Mouse (Mus musculus) thymus, postnatal 10 days (tissue): ENCODE results near the gene Hnf4a.
"Not testable (repeated sequence)": the region's sequence is repeated elsewhere in the genome, so short reads cannot be mapped to it uniquely, and the experiment has no call there.

Experiments used
- DNase-seq, 2 experiments: peaks; one replicate each; pipeline ENCODE4 v3.0.0; 2021; ENCODE audit warnings: low spot score in 2 of 2

The Hnf4a gene

GRCm38 (mm10) chr2:163506300-163507004 is at the start of gene Hnf4a:
Gene Hnf4a, plus strand, starts transcription at chr2:163506808.
- no peak for DNase-seq

DNA sequence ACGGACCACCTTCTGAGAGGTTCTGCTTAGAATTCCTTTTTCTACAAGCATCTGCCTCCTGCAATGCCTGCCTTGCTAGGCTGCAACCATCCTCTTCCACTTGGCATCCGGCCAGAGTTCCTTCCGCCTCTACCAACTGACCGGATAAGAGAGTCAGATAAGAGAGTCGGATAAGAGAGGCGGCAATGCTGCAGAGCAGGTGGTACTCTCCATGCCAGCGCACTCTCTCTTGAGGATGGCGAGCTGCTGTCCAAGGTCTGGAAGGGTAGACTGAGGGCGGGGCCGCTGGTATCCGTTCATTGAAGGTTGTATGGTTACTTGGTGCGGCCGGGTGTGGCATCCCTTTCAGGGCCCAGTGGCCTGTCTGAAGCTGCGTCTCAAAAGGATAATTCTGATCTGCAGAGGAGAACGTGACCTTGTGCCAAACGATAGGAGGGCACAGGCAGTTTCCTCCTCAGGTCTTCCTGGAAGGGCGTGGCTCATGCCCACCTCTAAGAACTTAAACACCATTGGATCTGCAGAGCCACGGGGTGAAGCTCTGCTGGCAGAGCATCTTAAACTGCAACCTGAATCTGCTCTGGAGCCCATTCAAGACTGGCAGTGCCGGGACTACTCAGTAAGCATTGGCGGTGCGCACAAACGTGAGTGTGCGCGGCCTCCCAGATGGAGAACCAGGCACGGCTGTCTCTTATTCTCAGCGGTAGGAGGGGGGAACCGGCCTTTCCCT is 47.9 kb upstream of the Hnf4a start:
- DNase-seq, result no peak

DNA sequence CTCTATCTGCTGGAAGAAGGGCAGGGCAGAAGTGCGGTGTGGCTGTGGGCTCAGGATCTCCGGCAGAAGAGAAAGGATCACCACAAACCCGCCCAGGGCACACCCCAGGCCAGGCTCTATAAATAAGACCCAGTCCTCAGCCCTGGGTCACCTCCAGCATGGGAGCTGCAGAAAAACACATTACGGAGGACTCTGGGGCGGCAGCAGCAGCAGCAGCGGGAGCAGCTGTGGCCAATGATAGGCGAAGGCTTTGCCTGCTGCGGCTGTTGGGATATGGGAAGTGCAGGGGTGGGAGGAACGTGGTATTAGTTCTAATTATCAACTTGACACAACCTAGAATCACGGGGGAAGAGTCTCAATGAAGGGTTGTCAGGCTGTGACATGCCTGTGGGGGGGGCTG is 47.2 kb upstream of the Hnf4a start:
- DNase-seq, result no peak

GRCm38 (mm10) chr2:163460622-163461021 is 46.0 kb upstream of the Hnf4a start:
- no peak for DNase-seq

GRCm38 (mm10) chr2:163461307-163461706 is 45.3 kb upstream of the Hnf4a start:
- DNase-seq, result not testable (repeated sequence)

- no peak for DNase-seq
These were observed 44.2 kb upstream of the Hnf4a start for GRCm38 (mm10) chr2:163462386-163462785.

DNA sequence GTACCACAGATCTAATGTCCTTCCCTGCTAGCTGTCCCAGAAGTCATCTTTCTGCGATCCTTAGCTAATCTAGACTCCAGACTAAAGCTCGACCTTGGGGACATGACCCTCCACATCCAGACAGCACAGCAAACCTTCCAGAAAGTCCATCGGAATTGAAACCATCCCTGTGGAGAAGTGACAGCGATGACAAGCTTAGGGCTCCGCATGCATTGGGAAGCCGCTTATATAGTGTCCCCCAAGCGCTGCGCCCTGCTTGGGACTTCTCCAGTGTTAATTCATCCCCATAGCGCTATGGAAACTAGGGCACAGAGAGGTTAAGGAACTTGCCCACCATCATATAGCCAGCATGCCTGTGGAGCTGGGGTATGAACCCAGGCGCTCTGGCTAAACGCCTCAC is 43.8 kb upstream of the Hnf4a start:
- DNase-seq, result no peak

- no peak for DNase-seq
These were observed 43.3 kb upstream of the Hnf4a start for GRCm38 (mm10) chr2:163463251-163463769.

DNA sequence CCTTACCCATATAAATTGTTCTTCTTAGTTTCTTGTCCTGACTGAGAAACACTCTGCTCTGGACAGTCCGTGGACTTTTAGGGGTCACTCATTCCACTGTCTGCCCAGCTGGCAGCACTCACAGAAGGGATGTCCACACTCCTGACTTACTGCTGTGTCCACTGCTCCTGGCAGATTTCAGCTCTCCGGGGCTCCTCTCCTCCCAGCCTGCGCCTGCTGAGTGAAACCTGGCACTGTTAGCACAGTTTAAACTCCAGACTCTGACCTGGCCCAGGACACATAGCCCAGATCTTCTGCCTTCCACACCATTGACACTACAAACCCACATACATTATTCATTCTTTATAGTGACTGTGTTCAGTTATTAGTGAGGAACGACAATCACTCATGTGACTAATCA is 42.6 kb upstream of the Hnf4a start:
- no peak for DNase-seq

GRCm38 (mm10) chr2:163464562-163464961 is 42.0 kb upstream of the Hnf4a start:
- no peak for DNase-seq

DNA sequence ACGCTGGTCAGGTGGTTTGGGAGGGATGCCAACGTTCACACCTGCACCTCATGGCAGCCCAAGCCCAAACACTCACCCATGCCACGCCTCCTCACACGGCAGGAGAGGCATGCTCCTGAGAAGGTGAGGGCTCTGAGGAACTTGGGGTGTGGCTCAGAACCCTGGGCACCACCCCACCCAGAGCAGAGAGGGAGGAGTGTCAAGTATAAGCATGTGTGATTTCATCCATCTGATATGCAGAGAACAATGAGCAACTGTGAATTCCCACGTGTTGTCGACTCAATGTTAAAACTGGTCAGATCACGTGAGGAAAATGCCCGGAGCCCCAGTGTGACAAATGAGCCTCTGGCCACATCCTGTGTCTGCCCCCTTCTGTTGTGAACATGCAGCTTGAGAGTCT is 39.8 kb upstream of the Hnf4a start:
- no peak for DNase-seq

GRCm38 (mm10) chr2:163467585-163467984 is 39.0 kb upstream of the Hnf4a start:
- no peak for DNase-seq

GRCm38 (mm10) chr2:163468866-163469265 is 37.7 kb upstream of the Hnf4a start:
- DNase-seq, result no peak

DNA sequence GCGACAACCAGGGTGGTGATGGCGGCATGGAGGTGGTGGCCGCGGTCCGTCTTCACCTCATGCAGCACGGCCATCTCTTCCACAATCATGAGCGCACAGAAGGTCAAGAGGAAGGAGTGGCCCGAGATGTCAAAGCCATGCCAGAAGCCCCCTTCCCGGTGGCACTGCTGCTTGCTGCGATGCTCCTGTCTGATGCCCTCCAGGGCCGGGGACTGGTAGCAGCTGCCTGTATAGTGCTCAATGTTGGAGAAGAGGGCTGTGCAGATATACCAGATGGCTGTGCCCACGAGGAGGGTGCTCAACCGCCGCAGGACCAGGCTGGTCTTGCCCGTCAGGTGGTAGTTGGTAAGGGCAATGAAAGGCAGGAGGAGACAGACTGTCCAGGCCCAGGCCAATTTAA is 36.9 kb upstream of the Hnf4a start:
- no peak for DNase-seq

GRCm38 (mm10) chr2:163471136-163471535 is 35.5 kb upstream of the Hnf4a start:
- DNase-seq, result no peak

DNA sequence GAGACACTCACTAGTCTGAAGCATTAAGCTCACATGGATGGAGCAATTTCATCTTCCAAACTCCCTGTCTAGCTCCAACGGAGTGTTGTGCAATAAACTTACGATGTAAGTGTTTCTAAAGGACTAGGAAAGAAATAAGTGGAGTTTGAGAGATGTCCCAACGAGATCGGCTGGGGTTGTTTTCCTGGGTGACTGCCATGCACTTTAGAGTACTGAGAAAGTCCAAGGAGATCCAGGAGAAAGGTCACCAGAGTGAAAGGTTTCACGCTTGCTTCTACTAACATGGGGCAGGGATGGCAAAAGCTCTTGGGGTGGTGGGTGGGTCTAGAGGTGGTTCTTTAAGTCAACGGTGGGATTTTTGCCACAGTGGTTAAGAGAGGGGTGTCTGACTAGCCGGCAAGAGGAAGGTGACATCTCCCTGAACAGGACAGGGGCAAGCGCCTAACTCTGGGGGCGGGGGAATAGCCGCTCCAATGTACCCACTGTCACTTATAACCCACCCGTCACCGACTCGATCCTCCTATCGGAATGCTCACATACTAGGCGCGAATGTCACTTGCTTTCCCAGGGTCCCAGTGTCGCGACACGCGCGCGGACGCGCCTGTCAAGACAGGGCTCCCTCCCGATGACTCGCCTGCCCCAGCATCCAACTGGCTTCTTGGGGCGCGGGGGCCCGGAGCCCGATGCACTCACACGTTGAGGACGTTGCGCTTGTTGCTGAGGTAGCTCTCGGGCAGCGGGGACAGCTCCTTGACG is 34.7 kb upstream of the Hnf4a start:
- DNase-seq, result no peak

DNA sequence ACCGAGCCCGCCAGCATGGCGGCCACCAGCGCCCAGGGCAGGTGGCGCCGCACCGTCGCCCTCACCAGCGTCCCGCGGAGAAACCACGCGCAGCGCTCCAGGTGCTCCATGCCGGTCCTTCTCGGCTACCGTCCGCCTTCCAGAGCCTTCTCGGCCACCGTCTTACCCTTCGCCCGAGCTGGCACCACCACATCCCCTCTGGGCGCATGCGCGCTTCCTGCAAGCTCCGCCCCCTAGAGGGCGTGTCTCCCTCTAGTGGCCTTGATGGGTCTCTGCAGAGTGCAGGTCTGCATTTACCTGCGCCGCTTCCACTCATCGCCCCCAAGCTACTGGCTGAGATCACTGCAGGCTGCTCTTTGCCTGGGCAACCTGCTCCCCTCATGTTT is 34.1 kb upstream of the Hnf4a start, which contains the start of gene Fitm2:
Gene Fitm2, minus strand, starts transcription at position 164 of the 386 bp plus-strand sequence.
- peak; percentile 94 to 96 for DNase-seq

DNA sequence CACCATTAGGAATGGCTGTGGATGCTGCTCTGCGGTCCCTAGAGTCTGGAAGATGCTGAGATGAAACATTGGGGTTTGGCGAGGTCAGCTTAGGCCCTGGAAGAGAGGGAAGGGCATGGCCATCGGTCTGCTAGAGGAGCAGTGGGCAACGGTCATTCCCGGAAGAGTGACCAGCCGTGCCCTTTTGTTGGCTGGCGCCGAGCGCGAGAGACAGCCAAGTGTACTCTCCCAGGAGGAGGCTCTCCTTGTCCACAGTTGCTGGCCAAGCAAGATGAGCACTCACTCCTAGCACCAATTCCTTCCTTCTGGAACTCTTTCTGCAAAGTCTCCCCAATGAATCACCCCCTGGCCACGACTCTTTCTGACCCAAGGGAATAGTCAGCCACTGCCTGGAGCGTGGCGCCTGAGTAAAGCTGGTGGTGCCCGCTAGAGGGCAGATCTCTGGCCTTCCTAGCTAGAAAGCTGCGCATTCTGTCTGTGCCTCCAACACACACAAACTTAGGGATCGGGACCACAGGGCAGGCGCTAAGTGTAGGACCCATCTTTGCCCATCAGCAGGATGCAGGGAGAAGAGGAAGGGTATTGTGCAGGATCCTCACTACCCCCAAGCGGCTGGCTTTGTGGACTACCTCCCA is 26.3 kb upstream of the Hnf4a start:
- no peak for DNase-seq

DNA sequence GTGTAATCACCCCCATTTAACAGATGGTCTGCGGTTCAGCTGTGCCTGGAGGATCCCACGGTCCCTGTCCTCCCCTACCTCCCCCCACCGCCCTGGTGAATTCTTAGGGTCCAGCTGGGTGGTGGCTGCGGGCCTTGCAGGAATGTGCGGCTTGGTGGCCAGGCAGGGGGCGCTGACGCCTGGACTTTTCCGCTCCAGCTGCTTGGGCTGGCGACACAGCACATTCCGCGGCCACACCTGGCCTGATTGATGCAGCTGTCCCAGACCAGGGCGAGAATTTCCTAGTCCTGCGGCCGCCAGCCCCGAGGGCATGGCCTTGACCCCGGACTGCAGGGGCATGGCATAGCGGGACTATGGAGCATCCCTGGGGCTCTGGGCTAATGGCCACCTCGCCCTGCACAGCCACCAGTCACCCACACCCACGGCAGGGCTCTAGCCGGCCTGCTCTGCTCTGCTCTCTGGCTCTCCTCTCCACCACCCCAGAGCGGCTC is 25.0 kb upstream of the Hnf4a start:
- no peak for DNase-seq

GRCm38 (mm10) chr2:163487360-163487759 is 19.2 kb upstream of the Hnf4a start:
- DNase-seq, result no peak

- DNase-seq, result no peak
These were observed 16.8 kb upstream of the Hnf4a start for GRCm38 (mm10) chr2:163489725-163490291.
